Mouse (Mus musculus) liver, postnatal 0 days (tissue): ENCODE data around the gene 4833427G06Rik.

Experiments
- CTCF ChIP-seq: sonication (generic); IDR thresholded peaks from 2 replicates; pipeline ENCODE4 v1.5.1; 2016; ENCODE audit warnings: antibody characterized with exemption, low read depth
- EP300 ChIP-seq: IDR thresholded peaks from 2 replicates; pipeline ENCODE4 v1.6.1; 2016; ENCODE audit warnings: antibody characterized with exemption, low read depth, mild to moderate bottlenecking

DNA sequence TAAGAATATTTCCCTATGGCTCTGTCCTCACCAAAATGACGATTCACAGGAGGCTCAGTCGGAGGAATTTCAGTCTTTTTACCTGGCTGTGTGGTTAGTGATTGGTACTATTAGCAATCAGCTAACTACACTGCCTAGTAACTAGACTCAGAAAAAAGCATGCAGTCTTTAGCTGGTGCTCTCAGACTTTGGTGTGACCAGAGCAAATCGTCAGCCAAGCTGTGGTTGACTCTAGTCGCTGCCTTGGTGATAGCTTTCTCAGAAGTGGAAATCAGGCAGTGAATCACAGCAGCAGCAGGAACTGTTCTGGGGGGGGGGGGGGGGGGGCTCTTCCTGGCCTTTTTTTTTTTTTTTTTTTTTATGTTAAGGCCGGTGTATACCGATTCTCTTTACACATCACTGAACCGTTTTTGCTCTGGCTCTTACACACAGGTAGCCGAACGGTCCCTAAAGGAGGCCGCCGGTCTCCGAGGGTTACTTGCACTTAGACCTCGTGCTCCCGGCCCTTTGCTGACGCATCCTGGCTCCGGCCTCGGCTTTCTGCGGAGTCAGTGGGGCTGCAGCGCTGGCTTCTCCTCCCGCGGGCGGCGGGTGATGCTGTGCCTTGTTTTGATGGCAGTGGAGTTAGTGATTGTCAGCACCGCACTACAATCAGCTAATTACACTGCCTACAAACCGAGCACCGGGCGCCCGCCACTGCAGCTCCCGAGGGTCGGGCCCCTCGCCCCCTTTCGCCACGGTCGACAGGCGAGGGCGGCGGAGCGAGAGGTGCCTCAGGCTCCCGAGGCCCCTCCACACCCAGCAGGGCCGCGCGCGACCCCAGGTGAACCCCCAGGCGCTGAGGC, 1.3 kb upstream of the 4833427G06Rik start:
- no peak for TF ChIP-seq EP300
- no peak for TF ChIP-seq CTCF
